Mouse (Mus musculus) central nervous system, embryonic 18 days (tissue): ENCODE measurements around the gene Rpn2. TPM values are rescaled to one million over a fixed set of nuclear protein-coding genes. Genes with fewer than 3 reads are reported as not detected.

Experiments
- polyA plus RNA-seq: library from polyadenylated mRNA; depleted of rRNA; stranded (reverse); fragments of >200 nt; gene quantifications from 2 replicates; pipeline ENCODE4 v1.2.3, GENCODE M21; 2012; rRNA removed

Gene Rpn2
- 180 and 183 TPM in 2 replicates for polyA plus RNA-seq

GRCm38 (mm10) chr2:157278717-157279415, at the start of gene Rpn2:
Gene Rpn2 (plus strand): TSS chr2:157279017.

GRCm38 (mm10) chr2:157279416-157279800, 591 bp downstream of the Rpn2 start, which contains the start of gene Mroh8:
Gene Mroh8 (minus strand): TSS chr2:157279549.

GRCm38 (mm10) chr2:157347361-157348159, 68.7 kb downstream of the Rpn2 start, which contains the start of gene Ghrh:
Gene Ghrh (minus strand): TSS chr2:157347506.

GRCm38 (mm10) chr2:157367184-157367893, 88.5 kb downstream of the Rpn2 start, which contains the start of gene Manbal:
Gene Manbal (plus strand): TSS chr2:157367594.

Other genes starting within 250 kb of the Rpn2 start
- 16.8 and 20.8 TPM in 2 replicates for gene Soga1, start 199.8 kb upstream of the Rpn2 start, polyA plus RNA-seq
- 0.17 and 0.36 TPM in 2 replicates for gene Tldc2, start 192.0 kb upstream of the Rpn2 start, polyA plus RNA-seq
- 16.5 and 17.1 TPM in 2 replicates for gene Samhd1, start 143.8 kb upstream of the Rpn2 start, polyA plus RNA-seq
- gene Rbl1, start 74.5 kb upstream of the Rpn2 start, polyA plus RNA-seq = 6.2 and 6.9 TPM in 2 replicates
- 0.32 and 0.36 TPM in 2 replicates for gene Mroh8, start 532 bp downstream of the Rpn2 start, polyA plus RNA-seq
- gene Ghrh, start 68.5 kb downstream of the Rpn2 start, polyA plus RNA-seq = 2.8 TPM in 2 replicates
- gene Manbal, start 88.6 kb downstream of the Rpn2 start, polyA plus RNA-seq = 108 and 111 TPM in 2 replicates
- 66.7 and 74.1 TPM in 2 replicates for gene Src, start 139.4 kb downstream of the Rpn2 start, polyA plus RNA-seq